30 mouse cellular contexts compared by ENCODE assay signal in genomic region chr14:103526286-103526685, GRCm38 (mm10). TPM values are rescaled to one million over a fixed set of nuclear protein-coding genes. Genes with fewer than 3 reads are reported as not detected.
"Had no signal": no experiment of that assay in that cellular context is flagged by ENCODE, and none has a peak within 500 bp of the region (broad histone marks: within the 10 kb centered on the region; RNA-seq: fewer than 3 reads in every experiment).

No protein-coding gene starts in this region.

- H3K4me1 ChIP-seq: limb, embryonic 10.5 days; limb, embryonic 12.5 days; limb, embryonic 13.5 days; limb, embryonic 15.5 days; liver, embryonic 12.5 days; liver, embryonic 13.5 days; liver, embryonic 15.5 days; lung, embryonic 15.5 days; megakaryocyte, embryonic 14.5 days had no signal

- ATAC-seq: liver, embryonic 12.5 days; liver, postnatal 0 days; lung, postnatal 0 days; midbrain, embryonic 13.5 days; midbrain, embryonic 15.5 days; midbrain, embryonic 16.5 days had no signal

- DNase-seq: left cerebral cortex, postnatal 4 days; liver; liver, embryonic 13.5 days; liver, postnatal 0 days; lung, adult 18-20 months; lung, embryonic 14.5 days; lung, postnatal 10 days; lung, postnatal 14 days; lung, postnatal 4 days; midbrain, embryonic 14.5 days had no signal

- H3K4me3 ChIP-seq: left cerebral cortex, adult 2 months; limb, embryonic 10.5 days; limb, embryonic 12.5 days; limb, embryonic 13.5 days; limb, embryonic 15.5 days; liver, embryonic 12.5 days; liver, embryonic 13.5 days; liver, embryonic 15.5 days; lung, embryonic 15.5 days; megakaryocyte, embryonic 14.5 days; midbrain, embryonic 10.5 days; midbrain, embryonic 12.5 days; midbrain, embryonic 13.5 days; midbrain, embryonic 15.5 days; myocyte; neural tube, embryonic 12.5 days had no signal

RNA-seq across cellular contexts. Expression of gene Scel, which starts 13.1 kb away (rescaled TPM):
- total RNA-seq: liver, adult 2 months; megakaryocyte-erythroid progenitor cell, adult 5-6 weeks; midbrain, postnatal 0 days had no signal
- polyA plus RNA-seq: liver, adult 2 months; liver, postnatal 0 days; myocyte had no signal
